Mouse (Mus musculus) layer of hippocampus, adult 18-20 months (tissue): ENCODE measurements around the gene Arhgap29. TPM values are rescaled to one million over a fixed set of nuclear protein-coding genes. Genes with fewer than 3 reads are reported as not detected.

Experiments used
- DNase-seq, 2 experiments: peaks; one replicate each; pipeline ENCODE4 v3.0.0; 2022; ENCODE audit warnings: low spot score in 2 of 2
- total RNA-seq, 2 experiments: library from RNA; stranded (reverse); gene quantifications; 2 replicates each; pipeline ENCODE4 v1.2.3; 2021

The Arhgap29 gene
- total RNA-seq, 2 experiments from 2014 or later, result 11.6 to 12.6 TPM

GRCm38 (mm10) chr3:122062586-122062985 lies 110.2 kb downstream of the Arhgap29 start:
- DNase-seq, result no peak

GRCm38 (mm10) chr3:122064556-122065410 lies 112.4 kb downstream of the Arhgap29 start:
- DNase-seq, result no peak

Other genes with a start within 250 kb of the Arhgap29 start
- 10 to 100 TPM; 53.9 to 71.9 TPM for gene F3, start 229.0 kb upstream of the Arhgap29 start, total RNA-seq
- gene Abcd3, start 137.2 kb upstream of the Arhgap29 start, total RNA-seq, result 10 to 100 TPM; 54.1 to 55.7 TPM
- 1 to 10 TPM; 1.3 to 2.0 TPM for gene Abca4, start 91.9 kb downstream of the Arhgap29 start, total RNA-seq